Mouse (Mus musculus) lung, adult 2 months (tissue): Measurements from ENCODE around the gene Pla2g12a.

Source experiments
- CTCF ChIP-seq: fragments of 200-500 bp; IDR thresholded peaks from 2 replicates; pipeline ENCODE4 v1.5.1; 2011; ENCODE audit warnings: mild to moderate bottlenecking, low read length, control low read depth; ENCODE audit not compliant: insufficient read depth
- POLR2A ChIP-seq: fragments of 200-500 bp; IDR thresholded peaks from 2 replicates; pipeline ENCODE4 v1.6.1; 2011; ENCODE audit warnings: low read depth, mild to moderate bottlenecking, control low read depth, low read length, borderline replicate concordance; ENCODE audit errors: extremely low read depth

- TF ChIP-seq CTCF, result no peak
- TF ChIP-seq POLR2A, result no peak
Observed at GRCm38 (mm10) chr3:129838017-129838416, 40.4 kb upstream of the Pla2g12a start.
